Mouse (Mus musculus) olfactory bulb, adult 2 months (tissue): ENCODE measurements around the gene Pde4b.

Experiments used
- CTCF ChIP-seq: fragments of 200-500 bp; IDR thresholded peaks from 2 replicates; pipeline ENCODE4 v1.5.1; 2012; ENCODE audit warnings: low read depth, mild to moderate bottlenecking, low read length, moderate library complexity; ENCODE audit not compliant: insufficient read depth
- POLR2A ChIP-seq: fragments of 200-500 bp; IDR thresholded peaks from 2 replicates; pipeline ENCODE4 v1.6.1; 2012; ENCODE audit warnings: mild to moderate bottlenecking, low read depth, low read length, moderate library complexity; ENCODE audit not compliant: insufficient read depth

DNA sequence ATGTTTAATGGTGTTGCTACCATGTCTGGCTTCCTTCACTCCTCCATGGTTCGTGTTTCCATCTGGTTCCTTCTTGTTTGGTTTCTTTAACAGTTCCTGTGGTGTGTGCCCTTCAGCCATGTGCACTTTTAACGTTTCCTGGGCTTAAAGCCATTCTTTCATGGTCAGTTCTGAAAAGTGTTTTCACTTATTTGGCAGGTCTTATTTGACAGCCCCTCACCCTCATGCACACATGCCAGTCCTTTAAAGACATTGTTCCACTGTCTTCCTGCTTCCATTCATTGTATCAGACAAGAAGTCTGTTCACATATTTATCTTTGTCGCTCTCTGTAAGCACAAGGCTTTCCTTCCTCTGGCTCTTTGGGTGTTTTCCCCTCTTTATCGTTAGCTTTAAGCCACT, 530.4 kb downstream of the Pde4b start:
- no peak for TF ChIP-seq POLR2A
- TF ChIP-seq CTCF = no peak
